Mouse (Mus musculus) lung, postnatal 10 days (tissue): ENCODE measurements around the gene Vsig4.
"Not testable (repeated sequence)": the region's sequence is repeated elsewhere in the genome, so short reads cannot be mapped to it uniquely, and the experiment has no call there.

Experiments
- DNase-seq: peaks from one replicate; pipeline ENCODE4 v3.0.0; 2021

Vsig4 gene

GRCm38 (mm10) chrX:96293338-96293737 is at the start of gene Vsig4:
Gene Vsig4, minus strand, starts transcription at chrX:96293438.
- no peak for DNase-seq

- no peak for DNase-seq
Measured at GRCm38 (mm10) chrX:96339108-96339507, 45.9 kb upstream of the Vsig4 start.

DNA sequence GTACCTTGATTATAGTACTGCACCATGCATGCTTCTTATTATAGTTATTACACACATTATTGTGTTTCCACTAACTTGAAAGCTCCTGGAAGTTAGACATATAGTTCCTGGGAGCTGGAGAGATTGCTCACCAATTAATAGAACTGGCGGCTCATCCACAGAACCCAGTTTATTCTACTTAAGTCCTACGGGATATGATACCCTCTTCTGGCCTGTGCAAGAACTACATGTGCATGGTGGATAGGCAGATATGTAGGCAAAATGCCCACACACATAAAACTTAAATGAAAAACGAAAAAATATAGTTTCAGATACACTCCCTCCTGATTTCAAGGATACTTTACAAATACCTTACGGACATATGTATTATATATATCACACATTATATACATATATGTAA is 36.5 kb upstream of the Vsig4 start:
- peak; percentile 18 for DNase-seq

DNA sequence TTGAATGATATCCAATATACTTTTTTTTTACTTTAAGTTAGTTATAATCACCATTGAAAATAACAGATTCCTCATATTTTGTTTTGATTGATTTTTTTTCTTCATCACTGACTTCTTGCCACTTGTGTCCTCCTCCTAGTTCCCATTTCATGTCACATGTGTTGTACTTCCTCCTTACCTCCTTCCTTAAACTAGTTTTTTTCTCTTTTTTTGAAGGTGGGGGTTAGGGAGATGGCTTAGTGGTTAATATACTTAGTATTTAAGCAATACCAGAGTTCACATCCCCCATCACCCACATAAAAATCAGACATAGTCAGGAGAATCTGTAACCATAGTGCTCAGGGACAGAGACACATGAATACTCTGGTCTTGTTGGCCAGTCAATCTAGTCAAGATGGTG is 36.7 kb downstream of the Vsig4 start:
- DNase-seq = no peak

DNA sequence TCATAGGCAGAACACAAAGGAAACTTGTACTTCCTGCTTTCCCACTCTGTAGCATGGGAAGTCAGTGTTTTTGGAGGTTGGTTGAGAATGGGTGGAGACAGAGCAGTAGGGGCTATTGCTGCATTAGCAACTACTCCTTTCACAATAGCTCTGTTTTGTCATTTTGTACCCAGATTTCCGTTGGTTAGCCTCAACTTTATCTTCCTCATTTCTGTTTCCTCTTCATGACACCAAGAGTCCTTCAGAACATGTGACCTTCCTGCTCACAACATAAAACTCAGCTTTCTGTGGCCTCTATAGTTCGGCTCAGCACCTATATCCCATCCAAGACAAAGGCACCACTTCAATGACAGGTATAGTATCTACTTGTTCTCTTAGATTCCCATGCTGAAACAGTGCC is 53.6 kb downstream of the Vsig4 start:
- no peak for DNase-seq

DNA sequence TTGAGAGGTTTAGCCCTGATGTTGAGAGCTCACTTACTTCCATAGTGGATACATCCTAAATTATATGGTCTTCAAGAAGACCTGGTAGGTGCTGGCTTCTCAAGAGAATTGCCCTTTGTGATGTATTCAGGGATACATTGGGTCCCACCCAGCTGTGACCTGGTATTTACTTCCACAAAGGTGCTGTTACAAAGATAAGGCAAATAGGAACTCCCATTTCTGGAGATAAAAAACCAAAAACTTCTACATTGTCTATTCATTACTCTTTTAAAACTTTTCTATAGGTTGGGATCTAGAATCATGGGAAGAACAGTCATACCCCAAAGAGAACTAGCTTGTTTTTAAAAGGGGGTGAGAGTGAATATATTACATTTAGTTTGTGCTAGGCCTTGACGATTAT is 54.2 kb downstream of the Vsig4 start:
- DNase-seq = no peak

GRCm38 (mm10) chrX:96235775-96236174 is 57.5 kb downstream of the Vsig4 start:
- DNase-seq = no peak

- DNase-seq = no peak
Measured at GRCm38 (mm10) chrX:96227030-96227429, 66.2 kb downstream of the Vsig4 start.

DNA sequence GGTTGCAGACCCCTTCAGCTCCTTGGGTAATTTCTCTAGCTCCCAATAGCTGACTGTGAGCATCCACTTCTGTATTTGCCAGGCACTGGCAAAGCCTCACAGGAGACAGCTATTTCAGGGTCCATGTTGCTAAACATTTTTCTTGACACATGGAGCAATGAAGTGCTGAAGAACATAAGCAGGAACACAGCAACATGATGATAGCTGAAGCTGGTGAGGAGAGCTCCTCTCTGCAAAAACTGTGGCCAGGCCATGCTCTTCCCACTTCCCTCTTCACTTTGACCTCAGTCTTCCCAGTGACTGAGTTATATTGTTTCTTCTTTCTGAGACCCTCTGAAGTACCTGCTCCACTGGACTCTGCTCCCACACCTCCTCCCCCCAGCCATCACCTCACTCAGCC is 67.8 kb downstream of the Vsig4 start:
- DNase-seq = no peak

DNA sequence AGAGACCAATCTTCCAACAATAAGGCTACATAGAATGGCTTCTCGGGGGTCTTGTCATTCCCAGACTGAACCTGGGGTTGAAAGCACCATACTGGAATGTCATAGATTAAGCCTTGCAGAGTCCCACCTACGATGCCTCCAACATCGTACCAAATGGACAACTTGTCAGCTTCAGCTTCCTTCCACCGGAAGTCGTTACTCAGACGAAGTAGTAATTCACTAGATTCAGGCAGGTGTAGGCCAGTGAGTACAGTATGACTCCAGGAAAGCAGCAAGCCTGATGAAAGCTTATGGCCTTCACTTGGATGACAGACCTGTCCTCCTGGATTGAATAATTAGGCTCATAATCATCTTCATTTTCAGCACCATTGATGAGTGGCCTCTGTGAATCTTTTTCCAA is 69.0 kb downstream of the Vsig4 start:
- no peak for DNase-seq

DNA sequence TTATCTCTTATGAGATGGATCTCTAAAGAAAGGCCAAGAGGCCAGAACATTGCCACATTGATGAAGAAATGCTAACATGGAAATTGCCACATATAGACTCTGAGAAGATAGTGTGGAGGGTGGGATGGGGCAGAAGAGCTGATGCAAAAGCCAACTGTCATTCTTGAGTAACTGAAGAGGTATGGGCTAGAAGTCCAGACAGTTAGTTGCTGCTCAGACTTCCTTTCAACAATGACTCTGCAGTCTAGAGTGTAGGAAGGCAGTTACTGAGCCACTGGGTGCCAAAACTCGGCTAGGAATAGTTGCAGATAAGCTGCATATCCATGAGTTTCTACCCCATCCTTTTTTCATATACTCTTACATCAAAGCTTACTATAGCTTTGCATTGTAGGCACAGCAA is 75.2 kb downstream of the Vsig4 start:
- DNase-seq = no peak

GRCm38 (mm10) chrX:96206872-96207271 is 86.4 kb downstream of the Vsig4 start:
- DNase-seq = no peak

DNA sequence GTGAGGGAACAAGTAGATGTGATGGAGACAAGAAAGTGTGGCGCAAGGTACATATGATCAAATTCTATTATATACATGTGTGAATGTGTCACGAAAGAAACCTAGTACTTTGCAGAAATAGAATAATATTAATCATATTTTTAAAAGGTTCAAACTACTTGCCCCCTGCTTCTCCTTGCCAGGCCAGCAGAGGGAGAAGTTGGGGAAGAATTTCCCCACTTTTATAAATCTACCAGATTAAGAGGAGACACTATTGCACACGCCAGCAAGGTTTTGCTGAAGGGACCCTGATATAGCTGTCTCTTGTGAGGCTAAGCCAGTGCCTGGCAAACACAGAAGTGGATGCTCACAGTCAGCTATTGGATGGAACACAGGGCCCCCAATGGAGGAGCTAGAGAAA is 88.1 kb downstream of the Vsig4 start:
- DNase-seq = not testable (repeated sequence)
